Mouse (Mus musculus) heart, adult 2 months (tissue): ENCODE measurements at regions not wholly inside any gene's neighbourhood (a gene's known extent, or its start where the extent isn't known, plus 50 kb on each side); places are given as distances from the start of the nearest gene placed in this dataset.

ENCODE experiments used
- CTCF ChIP-seq: fragments of 200-600 bp; IDR thresholded peaks from 2 replicates; pipeline ENCODE4 v1.8.1; 2022; ENCODE audit warnings: antibody characterized with exemption, mild to moderate bottlenecking, moderate library complexity
- POLR2A ChIP-seq: fragments of 200-500 bp; IDR thresholded peaks from 2 replicates; pipeline ENCODE4 v1.6.1; 2011; ENCODE audit warnings: mild to moderate bottlenecking, low read depth, low read length, control low read depth; ENCODE audit not compliant: insufficient read depth

DNA sequence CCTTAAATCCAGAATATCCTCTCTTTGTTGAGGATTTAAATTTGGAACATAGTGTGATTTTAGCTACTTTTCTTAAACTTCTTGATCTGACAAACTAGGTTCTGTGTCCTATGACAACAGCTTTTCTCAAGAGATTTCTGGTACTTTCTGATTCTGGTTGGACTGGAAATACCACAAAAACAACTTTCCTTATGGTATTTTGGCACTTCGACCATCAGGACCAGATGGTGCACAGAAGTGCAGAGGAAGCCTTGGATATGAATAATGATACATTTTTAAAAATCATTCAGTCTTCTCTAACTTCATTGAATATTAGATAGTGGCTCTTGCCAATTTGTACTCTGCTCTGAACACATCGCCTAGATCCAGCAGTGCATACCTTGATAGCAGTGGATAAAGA lies 303.8 kb upstream of the Flrt2 start:
- TF ChIP-seq CTCF: no peak
- no peak for TF ChIP-seq POLR2A
